Mouse (Mus musculus): ENCODE results near the gene Bag2. TPM values are rescaled to one million over a fixed set of nuclear protein-coding genes. Genes with fewer than 3 reads are reported as not detected.

Bag2 gene
- 14.6 and 17.1 TPM in 2 replicates for polyA plus RNA-seq (2011; ENCODE audit: insufficient read depth, insufficient read length, low read depth, missing spikeins)

- Histone ChIP-seq H3K4me1 (ENCODE audit: control insufficient read depth, insufficient read depth, low read length) (peaks cover 2% of the 10 kb centered on the region), H3K27me3 (ENCODE audit: control insufficient read depth, insufficient read depth, low read length, poor library complexity, severe bottlenecking) (no peaks in the 10 kb centered on the region), H3K4me3 (ENCODE audit: low read depth, low read length) (peak within 1 kb of the TSS; percentile 65), H3K9me3 (replicated peaks; ENCODE audit: control insufficient read depth, insufficient read depth, low read length, poor library complexity, severe bottlenecking) (no peaks in the 10 kb centered on the region), H3K27ac (ENCODE audit: insufficient read depth, low read length) (no peak within 1 kb of the TSS), H3K36me3 (ENCODE audit: control insufficient read depth, insufficient read depth, low read length, poor library complexity, severe bottlenecking) (no peaks in the 10 kb centered on the region), H3K9ac (ENCODE audit: low read depth, poor library complexity, severe bottlenecking) (peak within 1 kb of the TSS; percentile 68)
- TF ChIP-seq CTCF (IDR thresholded peaks at IDR 0.05; ENCODE audit: low read depth, low read length) (no peak), POLR2A (IDR thresholded peaks at IDR 0.05; ENCODE audit: insufficient read depth, low read length) (no peak), EP300 (IDR thresholded peaks at IDR 0.05; ENCODE audit: insufficient read depth, low read depth, low read length) (no peak)
Observed at GRCm38 (mm10) chr1:33757491-33758041, at the start of gene Bag2. Gene Bag2, minus strand, starts transcription at chr1:33757795.

GRCm38 (mm10) chr1:33803323-33803722 lies 45.7 kb upstream of the Bag2 start:
- Histone ChIP-seq H3K27me3 (ENCODE audit: control insufficient read depth, insufficient read depth, low read length, poor library complexity, severe bottlenecking) (no peaks in the 10 kb centered on the region), H3K4me3 (ENCODE audit: low read depth, low read length) (no peak overlapping the region), H3K9me3 (replicated peaks; ENCODE audit: control insufficient read depth, insufficient read depth, low read length, poor library complexity, severe bottlenecking) (peaks cover 4% of the 10 kb centered on the region; the same call in 1 of the 2 replicates), H3K27ac (ENCODE audit: insufficient read depth, low read length) (no peak overlapping the region), H3K36me3 (ENCODE audit: control insufficient read depth, insufficient read depth, low read length, poor library complexity, severe bottlenecking) (peaks cover 48% of the 10 kb centered on the region), H3K4me1 (ENCODE audit: control insufficient read depth, insufficient read depth, low read length) (peaks cover 2% of the 10 kb centered on the region), H3K9ac (ENCODE audit: low read depth, poor library complexity, severe bottlenecking) (no peak overlapping the region)
- no peak for TF ChIP-seq CTCF (IDR thresholded peaks at IDR 0.05; ENCODE audit: low read depth, low read length)
- TF ChIP-seq POLR2A (IDR thresholded peaks at IDR 0.05; ENCODE audit: insufficient read depth, low read length): no peak

- H3K27me3 ChIP-seq (ENCODE audit: control insufficient read depth, insufficient read depth, low read length, poor library complexity, severe bottlenecking): no peaks in the 10 kb centered on the region
- TF ChIP-seq POLR2A (IDR thresholded peaks at IDR 0.05; ENCODE audit: insufficient read depth, low read length) (no peak), CTCF (IDR thresholded peaks at IDR 0.05; ENCODE audit: low read depth, low read length) (no peak), EP300 (IDR thresholded peaks at IDR 0.05; ENCODE audit: insufficient read depth, low read depth, low read length) (no peak)
- H3K4me3 ChIP-seq (ENCODE audit: low read depth, low read length): no peak overlapping the region
- peaks cover 4% of the 10 kb centered on the region; the same call in 1 of the 2 replicates for H3K9me3 ChIP-seq (replicated peaks; ENCODE audit: control insufficient read depth, insufficient read depth, low read length, poor library complexity, severe bottlenecking)
- 0 out of 2 replicates have a peak overlapping the region, but pooled peaks have one; percentile 8 for H3K27ac ChIP-seq (ENCODE audit: insufficient read depth, low read length)
- peaks cover 2% of the 10 kb centered on the region for H3K4me1 ChIP-seq (ENCODE audit: control insufficient read depth, insufficient read depth, low read length)
- H3K36me3 ChIP-seq (ENCODE audit: control insufficient read depth, insufficient read depth, low read length, poor library complexity, severe bottlenecking): peaks cover 45% of the 10 kb centered on the region
- H3K9ac ChIP-seq (ENCODE audit: low read depth, poor library complexity, severe bottlenecking): no peak overlapping the region
Observed at GRCm38 (mm10) chr1:33799620-33800019, 42.0 kb upstream of the Bag2 start.

- Histone ChIP-seq H3K9me3 (replicated peaks; ENCODE audit: control insufficient read depth, insufficient read depth, low read length, poor library complexity, severe bottlenecking) (no peaks in the 10 kb centered on the region), H3K4me1 (ENCODE audit: control insufficient read depth, insufficient read depth, low read length) (no peaks in the 10 kb centered on the region), H3K36me3 (ENCODE audit: control insufficient read depth, insufficient read depth, low read length, poor library complexity, severe bottlenecking) (no peaks in the 10 kb centered on the region), H3K27ac (ENCODE audit: insufficient read depth, low read length) (no peak overlapping the region), H3K27me3 (ENCODE audit: control insufficient read depth, insufficient read depth, low read length, poor library complexity, severe bottlenecking) (no peaks in the 10 kb centered on the region), H3K4me3 (ENCODE audit: low read depth, low read length) (no peak overlapping the region), H3K9ac (ENCODE audit: low read depth, poor library complexity, severe bottlenecking) (no peak overlapping the region)
- TF ChIP-seq POLR2A (IDR thresholded peaks at IDR 0.05; ENCODE audit: insufficient read depth, low read length) (no peak), EP300 (IDR thresholded peaks at IDR 0.05; ENCODE audit: insufficient read depth, low read depth, low read length) (no peak), CTCF (IDR thresholded peaks at IDR 0.05; ENCODE audit: low read depth, low read length) (no peak)
Observed at GRCm38 (mm10) chr1:33788493-33788892, 30.9 kb upstream of the Bag2 start.

- H3K9ac ChIP-seq (ENCODE audit: low read depth, poor library complexity, severe bottlenecking): no peak overlapping the region
- no peaks in the 10 kb centered on the region for H3K9me3 ChIP-seq (replicated peaks; ENCODE audit: control insufficient read depth, insufficient read depth, low read length, poor library complexity, severe bottlenecking)
- no peak for TF ChIP-seq CTCF (IDR thresholded peaks at IDR 0.05; ENCODE audit: low read depth, low read length)
- no peak for TF ChIP-seq EP300 (IDR thresholded peaks at IDR 0.05; ENCODE audit: insufficient read depth, low read depth, low read length)
- TF ChIP-seq POLR2A (IDR thresholded peaks at IDR 0.05; ENCODE audit: insufficient read depth, low read length): no peak
- no peak overlapping the region for H3K4me3 ChIP-seq (ENCODE audit: low read depth, low read length)
- H3K27me3 ChIP-seq (ENCODE audit: control insufficient read depth, insufficient read depth, low read length, poor library complexity, severe bottlenecking): no peaks in the 10 kb centered on the region
- no peak overlapping the region for H3K27ac ChIP-seq (ENCODE audit: insufficient read depth, low read length)
- no peaks in the 10 kb centered on the region for H3K36me3 ChIP-seq (ENCODE audit: control insufficient read depth, insufficient read depth, low read length, poor library complexity, severe bottlenecking)
- no peaks in the 10 kb centered on the region for H3K4me1 ChIP-seq (ENCODE audit: control insufficient read depth, insufficient read depth, low read length)
Observed at GRCm38 (mm10) chr1:33788072-33788471, 30.5 kb upstream of the Bag2 start.

GRCm38 (mm10) chr1:33784561-33784960 lies 27.0 kb upstream of the Bag2 start:
- no peak overlapping the region for H3K9ac ChIP-seq (ENCODE audit: low read depth, poor library complexity, severe bottlenecking)
- TF ChIP-seq CTCF (IDR thresholded peaks at IDR 0.05; ENCODE audit: low read depth, low read length) (no peak), EP300 (IDR thresholded peaks at IDR 0.05; ENCODE audit: insufficient read depth, low read depth, low read length) (no peak), POLR2A (IDR thresholded peaks at IDR 0.05; ENCODE audit: insufficient read depth, low read length) (no peak)
- no peaks in the 10 kb centered on the region for H3K27me3 ChIP-seq (ENCODE audit: control insufficient read depth, insufficient read depth, low read length, poor library complexity, severe bottlenecking)
- H3K36me3 ChIP-seq (ENCODE audit: control insufficient read depth, insufficient read depth, low read length, poor library complexity, severe bottlenecking): no peaks in the 10 kb centered on the region
- H3K27ac ChIP-seq (ENCODE audit: insufficient read depth, low read length): no peak overlapping the region
- no peak overlapping the region for H3K4me3 ChIP-seq (ENCODE audit: low read depth, low read length)
- H3K4me1 ChIP-seq (ENCODE audit: control insufficient read depth, insufficient read depth, low read length): no peaks in the 10 kb centered on the region
- H3K9me3 ChIP-seq (replicated peaks; ENCODE audit: control insufficient read depth, insufficient read depth, low read length, poor library complexity, severe bottlenecking): no peaks in the 10 kb centered on the region
